Mouse (Mus musculus): ENCODE measurements around the gene Nemp2. TPM values are rescaled to one million over a fixed set of nuclear protein-coding genes. Genes with fewer than 3 reads are reported as not detected.
"Not testable (repeated sequence)": the region's sequence is repeated elsewhere in the genome, so short reads cannot be mapped to it uniquely, and the experiment has no call there.

The Nemp2 gene
- total RNA-seq, 2 experiments from 2014 or later = 7.7 to 8.8 TPM

GRCm38 (mm10) chr1:52652601-52653253 is 22.2 kb downstream of the Nemp2 start:
- DNase-seq = no peak
- intact Hi-C loops (cut with DNase I) = no loop called here

- intact Hi-C loops (cut with DNase I) = no loop called here
- no peak for DNase-seq
These were observed 22.9 kb downstream of the Nemp2 start for GRCm38 (mm10) chr1:52653366-52653765.

- intact Hi-C loops (cut with DNase I) = no loop called here
- no peak for DNase-seq
These were observed 24.6 kb downstream of the Nemp2 start for GRCm38 (mm10) chr1:52655153-52655552.

GRCm38 (mm10) chr1:52658160-52658559 is 27.7 kb downstream of the Nemp2 start:
- DNase-seq = no peak
- intact Hi-C loops (cut with DNase I) = no loop called here

GRCm38 (mm10) chr1:52660278-52660677 is 29.8 kb downstream of the Nemp2 start:
- intact Hi-C loops (cut with DNase I) = no loop called here
- DNase-seq = no peak

- intact Hi-C loops (cut with DNase I) = no loop called here
- no peak for DNase-seq
These were observed 30.3 kb downstream of the Nemp2 start for GRCm38 (mm10) chr1:52660765-52661164.

- intact Hi-C loops (cut with DNase I) = no loop called here
- no peak for DNase-seq
These were observed 32.7 kb downstream of the Nemp2 start for GRCm38 (mm10) chr1:52663228-52663627.

GRCm38 (mm10) chr1:52668743-52669323 is 38.3 kb downstream of the Nemp2 start:
- intact Hi-C loops (cut with DNase I) = no loop called here
- DNase-seq = no peak

GRCm38 (mm10) chr1:52669931-52670330 is 39.4 kb downstream of the Nemp2 start:
- DNase-seq = no peak
- intact Hi-C loops (cut with DNase I) = no loop called here

GRCm38 (mm10) chr1:52675561-52676551 is 45.4 kb downstream of the Nemp2 start:
- intact Hi-C loops (cut with DNase I) = no loop called here
- DNase-seq = peak; percentile 14

- DNase-seq = peak; percentile 69
- intact Hi-C loops (cut with DNase I) = no loop called here
These were observed 46.1 kb downstream of the Nemp2 start for GRCm38 (mm10) chr1:52676621-52677020.

GRCm38 (mm10) chr1:52683550-52683949 is 53.0 kb downstream of the Nemp2 start:
- intact Hi-C loops (cut with DNase I) = no loop called here
- no peak for DNase-seq

- intact Hi-C loops (cut with DNase I) = no loop called here
- DNase-seq = no peak
These were observed 57.1 kb downstream of the Nemp2 start for GRCm38 (mm10) chr1:52687636-52688035.

- intact Hi-C loops (cut with DNase I); DNase-seq: not testable (repeated sequence)
These were observed 64.0 kb downstream of the Nemp2 start for GRCm38 (mm10) chr1:52694456-52694855.

Other genes starting within 250 kb of the Nemp2 start
- gene Nab1, start 130.0 kb upstream of the Nemp2 start, total RNA-seq (2021) = 10 to 100 TPM; 33.9 to 35.4 TPM
- gene Mfsd6, start 96.8 kb downstream of the Nemp2 start, total RNA-seq (2021) = 10 to 100 TPM; 54.1 to 57.5 TPM
- gene Inpp1, start 187.0 kb downstream of the Nemp2 start, total RNA-seq (2021) = 10 to 100 TPM; 37.5 to 44.2 TPM
- gene Hibch, start 214.2 kb downstream of the Nemp2 start, total RNA-seq (2021) = 10 to 100 TPM; 12.9 to 14.3 TPM